Mouse (Mus musculus) cerebellum, postnatal 4 days (tissue): ENCODE measurements around the gene Hist2h2aa1.
"Not testable (repeated sequence)": the region's sequence is repeated elsewhere in the genome, so short reads cannot be mapped to it uniquely, and the experiment has no call there.

ENCODE experiments used
- DNase-seq, 2 experiments: peaks; one replicate each; pipeline ENCODE4 v3.0.0; 2022; ENCODE audit warnings: low spot score in 2 of 2, mixed read lengths in 1 of 2

Hist2h2aa1 gene

DNA sequence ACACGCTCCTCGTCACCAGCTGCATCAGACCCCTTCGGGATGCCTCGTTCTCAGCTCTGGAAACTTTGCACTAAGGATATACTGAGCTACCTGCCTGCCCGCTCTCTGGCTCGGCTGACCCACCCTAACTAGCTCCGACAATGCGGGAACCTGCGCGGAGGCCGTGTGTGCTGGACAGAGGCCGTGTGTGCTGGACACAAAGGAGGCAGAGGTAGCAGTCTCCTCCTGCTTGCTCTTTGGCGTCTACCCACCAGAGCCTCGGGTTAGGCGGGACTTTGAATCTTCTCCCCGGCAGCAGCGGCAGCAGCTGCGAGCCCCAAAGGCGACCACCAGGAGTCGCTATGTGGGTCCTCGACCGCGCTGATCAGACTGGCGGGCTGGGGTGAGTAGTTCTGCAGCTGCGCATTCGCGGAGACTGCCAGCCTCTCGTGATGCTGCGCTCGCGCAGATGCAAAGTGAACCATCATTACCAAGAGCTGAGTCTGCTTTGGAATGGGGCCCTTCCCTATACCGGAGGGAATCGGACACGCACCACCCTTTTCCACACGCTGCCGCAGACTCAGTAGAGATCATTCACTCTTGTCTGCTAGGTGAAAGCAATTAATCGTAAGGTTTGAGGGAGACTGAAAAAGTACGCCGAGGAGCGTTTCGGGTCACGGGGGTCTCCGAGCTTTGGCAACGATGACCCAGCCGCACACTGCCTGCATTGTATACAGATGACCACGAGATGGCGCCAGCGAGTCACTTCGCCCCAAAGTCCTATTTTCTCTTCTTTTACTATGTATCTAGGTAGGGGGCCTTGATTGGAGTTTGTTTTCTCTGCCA is 32.7 kb downstream of the Hist2h2aa1 start:
- DNase-seq: peak; percentile 94 to 95

- no peak for DNase-seq
These were observed 35.4 kb downstream of the Hist2h2aa1 start for GRCm38 (mm10) chr3:96280660-96281059.

- DNase-seq: no peak
These were observed 39.2 kb downstream of the Hist2h2aa1 start for GRCm38 (mm10) chr3:96284457-96284856.

DNA sequence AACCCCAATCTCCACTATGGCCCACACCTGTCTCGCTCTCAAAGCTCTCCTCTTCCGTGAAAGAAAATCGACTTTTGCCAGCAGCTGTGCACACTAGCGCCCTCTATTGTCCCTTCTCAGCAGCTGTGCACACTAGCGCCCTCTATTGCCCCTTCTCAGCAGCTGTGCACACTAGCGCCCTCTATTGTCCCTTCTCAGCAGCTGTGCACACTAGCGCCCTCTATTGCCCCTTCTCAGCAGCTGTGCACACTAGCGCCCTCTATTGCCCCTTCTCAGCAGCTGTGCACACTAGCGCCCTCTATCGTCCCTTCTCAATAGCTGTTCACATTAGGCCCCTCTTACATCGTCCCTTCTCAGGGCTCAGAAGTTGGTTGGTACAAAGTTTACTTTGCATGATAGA is 42.0 kb downstream of the Hist2h2aa1 start:
- DNase-seq: not testable (repeated sequence)

- DNase-seq: no peak
These were observed 43.9 kb downstream of the Hist2h2aa1 start for GRCm38 (mm10) chr3:96289201-96289600.

GRCm38 (mm10) chr3:96290727-96291126 is 45.4 kb downstream of the Hist2h2aa1 start:
- not testable (repeated sequence) for DNase-seq

DNA sequence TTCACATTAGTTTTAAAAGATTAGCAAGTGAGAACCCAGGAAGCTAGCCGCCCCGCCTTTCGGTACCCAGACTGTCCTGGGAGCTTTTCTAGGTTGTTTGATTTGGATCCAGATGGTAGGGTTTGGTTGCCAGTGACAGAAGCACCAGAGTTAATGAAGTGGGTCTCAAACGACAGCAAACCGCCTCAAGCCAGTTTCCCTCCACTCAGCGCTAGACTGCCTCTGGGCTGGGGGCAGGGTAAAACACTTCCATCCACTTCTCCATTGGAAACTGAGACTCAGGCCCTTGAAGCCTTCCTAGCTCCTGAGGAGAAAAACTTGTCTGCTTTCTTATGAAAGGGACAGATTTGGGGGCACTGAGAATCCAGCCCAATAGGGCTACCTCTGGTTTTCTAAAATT is 47.3 kb downstream of the Hist2h2aa1 start:
- no peak for DNase-seq

- DNase-seq: no peak
These were observed 48.1 kb downstream of the Hist2h2aa1 start for GRCm38 (mm10) chr3:96293368-96293767.

DNA sequence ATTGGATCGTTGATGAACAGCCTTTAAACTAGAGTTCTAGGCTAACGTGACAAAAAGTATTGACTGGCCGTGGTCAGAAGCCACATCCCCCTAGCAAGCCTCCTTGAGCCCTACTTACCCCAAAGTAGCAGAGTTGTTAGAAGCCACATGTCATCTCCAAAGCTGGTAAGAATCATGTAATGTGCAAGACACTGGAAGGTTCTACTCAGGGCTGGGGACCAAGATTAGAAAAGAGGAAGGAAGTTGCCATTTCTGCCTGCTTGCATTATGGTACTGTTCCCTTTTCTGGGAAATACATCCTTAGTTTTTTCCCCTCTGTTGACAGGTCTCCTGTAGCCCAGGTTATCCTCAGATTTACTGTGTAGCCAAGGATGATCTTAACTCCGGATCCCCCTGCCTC is 48.5 kb downstream of the Hist2h2aa1 start, which contains the start of gene Fcgr1:
TSS of gene Fcgr1 (minus strand) at position 183 of the 400 bp plus-strand sequence.
- no peak for DNase-seq
